Mouse (Mus musculus): Measurements from ENCODE around the gene Tmem219.

DNA sequence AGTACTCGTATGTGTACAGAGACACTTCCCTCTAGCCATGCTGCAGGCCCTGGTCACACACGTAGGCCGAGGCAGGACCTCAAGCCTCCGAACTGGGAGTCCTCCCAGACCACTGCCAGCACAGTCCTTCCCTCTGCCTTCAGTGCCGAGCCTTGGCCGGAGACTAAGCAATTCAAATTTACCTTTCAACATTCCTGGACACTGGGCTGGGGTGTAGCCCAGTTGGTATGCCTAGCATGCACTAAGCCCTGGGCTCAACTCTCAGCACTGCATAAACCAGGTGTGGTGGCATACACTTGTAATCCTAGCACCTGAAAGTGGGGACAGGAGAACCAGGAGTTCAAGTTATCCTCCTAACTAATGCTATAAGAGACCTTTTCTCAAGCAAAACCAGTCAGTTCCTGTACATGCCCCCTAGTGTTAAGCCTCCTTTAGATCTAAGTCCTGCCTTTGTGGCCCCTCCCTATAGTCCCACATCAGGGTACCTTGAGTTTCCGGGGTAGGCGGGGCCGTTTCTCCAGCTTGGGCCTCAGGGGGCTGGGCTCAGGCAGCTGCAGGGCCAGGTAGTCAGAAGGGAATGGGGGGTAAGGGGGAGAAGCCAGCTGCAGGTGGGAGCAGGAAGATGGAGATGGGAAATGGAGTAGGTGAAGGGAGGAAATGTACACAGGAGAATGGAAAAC lies 65.8 kb downstream of the Tmem219 start:
- no peak; the same call in 1 of the 2 replicates for TF ChIP-seq CTCF (conservative IDR thresholded peaks at IDR 0.05; ENCODE audit: low read length)
- TF ChIP-seq POU5F1 (IDR thresholded peaks at IDR 0.05; ENCODE audit: borderline replicate concordance, low read length) = no peak
- TF ChIP-seq NANOG (IDR thresholded peaks at IDR 0.05; ENCODE audit: borderline replicate concordance, low read length) = no peak

Data from E14TG2a.4 (cell line).